Mouse (Mus musculus) WW6 (cell line): Measurements from ENCODE around the gene Serpinb1c.
"Not testable (repeated sequence)": the region's sequence is repeated elsewhere in the genome, so short reads cannot be mapped to it uniquely, and the experiment has no call there.

ENCODE experiments used
- DNase-seq: peaks from one replicate; pipeline ENCODE4 v3.0.0-alpha.2; 2013; ENCODE audit warnings: low read depth, low spot score

The Serpinb1c gene

DNA sequence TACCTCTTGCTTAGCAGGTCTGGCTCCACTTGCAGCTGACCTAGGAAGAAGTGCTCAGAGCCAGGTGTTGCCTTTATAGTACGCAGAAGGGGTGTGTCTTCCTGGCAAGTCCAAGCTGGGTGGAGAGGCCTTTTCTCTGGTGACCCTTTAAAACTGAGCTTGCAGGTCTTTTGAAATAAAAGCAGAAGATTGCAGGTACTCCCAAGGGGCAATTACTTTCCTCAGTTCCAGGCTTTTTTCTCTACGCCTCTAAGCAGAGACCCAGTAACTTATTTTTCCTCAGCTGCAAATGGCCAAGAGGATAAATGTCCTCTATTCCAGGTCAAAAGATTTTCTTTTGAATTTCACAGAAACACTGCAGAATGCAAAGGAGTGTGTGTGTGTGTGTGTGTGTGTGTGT, at the start of gene Serpinb1c:
TSS of gene Serpinb1c (minus strand) at position 101 of the 400 bp plus-strand sequence.
- no peak for DNase-seq

DNA sequence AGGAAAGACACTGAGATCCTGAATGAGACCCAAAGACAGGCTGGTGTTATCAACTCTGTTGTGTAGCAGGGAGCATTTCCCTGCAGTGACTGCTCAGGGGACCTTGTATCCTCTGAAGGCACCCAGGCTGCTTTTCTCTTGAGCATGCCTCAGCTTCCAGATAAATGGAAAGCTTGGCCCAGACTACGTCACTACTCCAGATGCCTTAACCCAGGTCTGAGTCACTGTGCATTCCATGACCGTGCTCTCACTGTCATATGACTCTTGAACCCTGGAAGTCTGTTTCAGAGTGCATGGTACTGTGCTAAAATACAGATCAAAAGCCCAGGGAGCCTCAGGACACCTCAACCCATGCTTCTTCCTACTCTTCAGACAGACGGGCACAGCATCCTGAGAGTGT, 41.2 kb upstream of the Serpinb1c start:
- DNase-seq, result not testable (repeated sequence)

DNA sequence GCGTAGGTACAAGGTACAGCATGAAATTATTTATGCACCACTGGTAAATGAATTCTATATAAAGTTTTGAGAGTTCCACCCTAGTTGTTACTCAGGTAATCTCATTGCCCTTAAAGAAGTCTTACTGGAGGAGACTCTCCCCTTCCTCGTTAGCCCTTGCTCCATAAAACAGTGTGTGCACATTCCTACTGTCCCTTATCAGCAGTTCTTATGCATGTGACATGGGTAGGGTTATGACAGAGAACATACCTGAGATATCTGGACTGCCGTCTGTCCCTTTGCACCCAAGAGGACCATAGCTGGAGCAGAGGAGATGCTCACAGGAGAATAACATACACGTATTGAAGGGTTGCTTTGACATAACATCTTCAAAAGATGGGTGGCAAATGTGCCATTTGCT, 40.3 kb upstream of the Serpinb1c start:
- DNase-seq, result not testable (repeated sequence)

DNA sequence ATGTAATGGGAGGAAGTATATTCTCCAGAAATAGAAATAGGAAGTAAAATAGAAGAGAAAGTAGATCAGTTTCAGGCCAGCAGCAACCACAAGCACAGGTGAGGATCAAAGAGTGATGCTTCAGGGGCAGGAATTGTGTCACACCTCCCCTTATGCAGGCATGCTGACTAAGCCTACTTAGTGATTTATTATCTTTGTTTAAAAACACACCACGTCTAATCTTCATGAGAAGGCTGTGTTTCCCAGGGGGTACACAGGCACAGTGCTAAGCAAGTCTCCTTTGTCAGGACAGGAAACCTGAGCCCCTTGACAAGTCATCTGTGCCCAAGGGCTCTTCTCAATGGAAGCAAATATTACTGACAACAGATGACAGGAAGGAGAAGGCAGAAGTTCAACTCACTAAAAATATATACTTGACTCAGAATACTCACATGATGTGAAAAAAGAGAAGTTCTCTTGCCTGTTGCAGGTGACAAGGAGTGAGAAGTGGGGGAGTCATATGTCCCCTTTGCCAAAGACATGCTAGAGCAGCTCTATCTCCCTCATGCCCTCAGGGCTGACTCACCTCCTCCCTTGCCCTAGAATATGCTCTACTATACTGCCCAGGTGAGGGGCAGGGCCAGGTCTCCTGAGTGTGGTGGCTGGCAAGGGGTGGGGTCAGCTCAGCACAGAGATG, 36.8 kb upstream of the Serpinb1c start:
- DNase-seq, result no peak

DNA sequence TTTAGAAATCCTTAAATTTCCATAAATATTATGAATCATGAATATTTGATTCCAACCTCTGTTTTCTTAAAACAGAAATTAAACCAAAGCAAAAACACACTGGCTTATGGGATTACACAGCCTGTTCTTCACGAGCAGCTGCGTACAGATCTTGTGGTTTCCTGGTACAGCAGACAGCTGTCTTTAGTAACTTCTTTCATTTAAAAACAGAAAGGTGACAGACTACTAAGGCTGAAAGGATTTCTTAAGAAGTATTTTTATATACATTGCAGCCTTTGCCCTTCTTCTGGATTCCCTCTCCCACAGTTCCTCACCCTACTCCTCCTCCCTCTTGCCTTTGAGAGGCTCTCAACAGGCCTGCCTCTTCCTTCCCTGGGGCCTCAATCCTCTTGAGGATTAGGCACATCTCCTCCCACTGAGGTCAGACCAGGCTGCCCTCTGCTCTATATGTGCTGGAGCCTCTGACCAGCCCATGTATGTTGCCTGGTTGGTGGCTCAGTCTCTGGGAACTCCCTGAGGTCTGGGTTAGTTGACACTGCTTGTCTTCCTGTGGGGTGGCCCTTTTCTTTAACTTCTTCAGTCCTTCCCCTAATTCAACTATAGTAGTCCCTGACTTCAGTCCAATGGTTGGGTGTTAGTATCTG, 31.2 kb upstream of the Serpinb1c start:
- no peak for DNase-seq

DNA sequence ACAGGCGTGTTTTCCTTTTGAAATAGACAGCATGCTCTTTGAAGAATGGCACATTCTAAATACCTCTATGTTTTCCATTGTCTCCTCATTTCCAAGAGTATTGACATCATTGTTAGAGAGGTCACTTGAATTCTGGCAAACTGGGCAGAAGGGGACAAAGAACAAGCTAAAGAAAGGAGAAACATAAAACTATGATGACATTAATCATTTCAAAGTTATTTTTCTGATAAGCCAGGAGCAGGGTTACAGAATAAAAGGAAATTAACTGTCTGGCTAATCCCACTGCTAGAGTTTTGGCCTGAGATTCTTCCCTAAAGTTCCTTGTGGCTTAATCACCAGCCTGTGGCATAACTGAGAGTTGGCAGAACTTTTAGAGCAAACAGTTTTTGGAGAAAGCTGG, 29.2 kb upstream of the Serpinb1c start:
- DNase-seq, result no peak

DNA sequence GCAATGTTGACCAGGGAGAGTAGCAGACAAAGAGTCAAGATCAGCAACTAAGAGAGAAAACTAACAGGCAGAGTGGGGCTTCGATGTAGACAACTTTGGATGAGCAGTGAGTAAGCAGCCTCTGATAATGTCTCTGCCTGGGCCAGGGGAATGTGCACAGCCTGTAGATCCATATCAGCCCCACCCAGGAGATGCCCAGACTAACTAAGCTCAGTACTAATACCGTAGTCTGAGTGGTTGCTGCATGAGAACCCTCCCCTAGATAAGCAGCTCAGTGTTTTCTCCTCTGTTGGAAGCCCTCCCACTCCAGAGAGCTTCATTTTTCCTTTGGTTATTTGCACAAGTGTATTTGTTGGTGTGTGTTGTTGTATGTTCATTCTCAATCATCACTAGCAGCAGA, 28.6 kb upstream of the Serpinb1c start:
- no peak for DNase-seq

DNA sequence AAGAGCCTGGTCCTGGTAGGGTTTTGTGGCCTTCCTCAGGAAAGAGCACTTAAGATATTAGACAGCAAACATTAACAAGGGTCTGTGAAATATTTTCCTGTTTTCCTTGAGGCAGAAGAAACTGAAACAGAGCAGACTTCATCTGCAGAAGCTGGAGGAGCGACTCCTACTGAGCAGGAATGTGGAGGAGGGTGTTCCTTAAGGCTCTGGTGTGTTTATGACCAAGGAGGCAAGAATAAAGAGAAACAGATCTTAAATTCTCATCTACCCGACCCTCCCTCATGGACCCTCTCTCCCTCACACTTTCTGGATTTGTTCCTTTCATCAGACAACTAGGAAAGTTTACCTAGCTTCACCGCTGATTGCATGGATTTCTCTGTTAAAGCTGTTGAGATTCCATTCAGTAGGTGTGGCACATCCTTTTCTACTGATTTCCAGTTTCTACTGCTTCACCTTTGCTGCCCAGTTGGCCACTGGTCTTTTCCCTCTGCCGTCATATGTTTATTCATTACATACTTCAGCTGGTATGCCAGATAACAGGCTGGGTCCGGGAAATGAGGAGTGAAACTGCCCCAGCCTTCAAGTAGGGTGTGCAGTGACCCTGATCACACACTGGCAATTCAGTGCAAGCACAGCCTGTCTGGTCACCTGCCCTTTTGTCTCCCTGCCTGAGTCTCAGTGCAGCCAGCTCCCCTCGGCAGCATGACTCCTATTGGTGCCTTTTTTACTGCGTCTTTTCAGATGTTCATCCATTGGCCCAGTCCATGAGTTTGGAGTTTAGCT, 26.8 kb upstream of the Serpinb1c start:
- no peak for DNase-seq

DNA sequence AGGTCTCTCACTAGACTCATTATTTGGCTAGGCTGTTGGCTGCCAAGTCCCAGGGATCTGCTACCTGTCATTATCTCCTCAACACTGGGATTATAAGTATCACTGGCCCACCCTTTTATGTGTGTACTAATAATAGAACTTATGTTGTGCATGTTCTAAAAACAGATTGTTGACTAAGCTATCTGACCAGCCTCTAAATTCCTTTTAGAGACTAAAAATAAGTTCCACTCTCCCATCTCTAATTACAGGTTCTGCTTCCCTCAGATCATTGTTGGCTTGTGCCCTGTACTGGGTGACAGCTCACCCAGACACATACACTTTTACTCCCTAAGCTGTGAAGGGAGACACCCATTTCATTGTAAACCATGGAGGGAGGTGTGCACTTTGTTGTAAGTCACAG, 24.6 kb upstream of the Serpinb1c start:
- DNase-seq, result no peak

DNA sequence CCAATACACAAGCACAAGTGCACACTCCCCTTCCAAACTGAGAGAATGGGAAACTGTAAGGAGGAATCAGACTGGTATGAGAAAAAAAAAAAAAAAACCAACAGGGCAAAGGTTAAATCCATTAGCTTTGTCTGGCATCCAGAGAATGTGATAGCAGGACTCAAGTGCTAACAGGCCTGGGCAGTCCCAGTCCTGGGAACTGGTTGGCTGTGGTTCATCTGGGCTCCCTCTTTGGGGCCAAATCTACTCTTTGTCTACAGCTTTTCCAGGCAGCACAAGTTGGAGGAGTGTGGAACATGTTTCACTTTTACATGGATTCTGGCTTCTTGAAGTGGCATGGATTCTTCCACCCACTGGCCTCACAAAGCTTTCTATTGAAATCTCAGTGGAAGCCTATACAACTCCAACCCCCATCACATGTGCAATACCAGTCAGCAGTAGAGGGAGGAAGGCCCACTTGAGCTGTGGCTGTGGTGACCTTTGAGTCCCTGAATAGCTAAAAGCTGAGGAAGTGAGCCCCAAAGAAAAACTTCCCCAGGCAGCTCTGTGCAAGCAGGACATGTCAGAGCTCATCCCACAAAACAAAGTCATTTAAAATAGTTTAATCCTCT, 14.9 kb upstream of the Serpinb1c start:
- DNase-seq, result no peak

DNA sequence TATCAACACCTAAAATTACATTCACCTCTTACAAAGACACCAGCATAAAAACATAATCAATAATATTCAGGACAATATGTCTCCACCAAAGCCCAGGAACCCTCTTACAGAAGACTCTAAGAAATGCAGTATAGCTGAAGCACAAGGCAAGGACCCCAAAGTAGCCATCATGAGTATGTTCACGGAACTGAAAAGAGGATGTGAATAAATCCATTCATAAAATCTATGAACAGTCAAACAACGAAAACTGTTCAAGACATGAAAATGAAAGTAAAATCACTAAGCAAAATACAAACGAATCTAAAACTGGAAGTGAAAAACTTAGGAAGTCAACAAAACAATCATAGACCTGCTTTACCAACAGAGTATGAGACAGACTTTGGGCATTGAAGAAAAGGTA, 10.2 kb upstream of the Serpinb1c start:
- no peak for DNase-seq

DNA sequence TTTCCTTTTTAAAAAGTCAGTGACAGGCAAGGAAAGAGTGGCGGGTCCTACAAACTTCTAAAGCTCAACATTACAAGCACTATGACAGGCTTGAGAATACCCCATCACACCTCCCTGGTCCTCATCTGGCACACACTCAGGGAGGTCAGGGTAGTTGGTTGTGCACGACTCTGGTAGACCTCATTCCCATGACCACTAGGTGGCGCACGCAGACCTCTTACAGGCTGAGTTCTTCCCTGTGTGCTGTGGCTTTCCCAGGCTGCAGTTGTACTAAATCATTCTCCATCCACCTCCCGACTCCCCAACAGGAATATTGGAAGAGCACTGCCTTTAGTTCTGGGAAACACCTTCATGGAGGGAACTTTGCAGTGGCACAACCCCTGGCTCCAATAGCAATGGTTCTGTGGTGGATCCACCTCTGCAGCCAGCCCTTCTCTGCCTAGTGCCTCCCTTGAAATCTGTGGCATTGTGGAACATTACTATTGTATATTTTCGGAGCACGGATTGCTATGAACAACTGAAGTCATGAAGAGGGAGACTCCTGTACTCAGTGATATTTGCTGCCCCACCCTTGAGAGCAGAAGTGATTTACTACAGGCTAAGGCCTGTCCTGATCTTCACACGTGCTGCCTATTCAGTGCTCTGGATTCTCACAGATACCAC, 5.3 kb upstream of the Serpinb1c start:
- DNase-seq, result peak; percentile 58

DNA sequence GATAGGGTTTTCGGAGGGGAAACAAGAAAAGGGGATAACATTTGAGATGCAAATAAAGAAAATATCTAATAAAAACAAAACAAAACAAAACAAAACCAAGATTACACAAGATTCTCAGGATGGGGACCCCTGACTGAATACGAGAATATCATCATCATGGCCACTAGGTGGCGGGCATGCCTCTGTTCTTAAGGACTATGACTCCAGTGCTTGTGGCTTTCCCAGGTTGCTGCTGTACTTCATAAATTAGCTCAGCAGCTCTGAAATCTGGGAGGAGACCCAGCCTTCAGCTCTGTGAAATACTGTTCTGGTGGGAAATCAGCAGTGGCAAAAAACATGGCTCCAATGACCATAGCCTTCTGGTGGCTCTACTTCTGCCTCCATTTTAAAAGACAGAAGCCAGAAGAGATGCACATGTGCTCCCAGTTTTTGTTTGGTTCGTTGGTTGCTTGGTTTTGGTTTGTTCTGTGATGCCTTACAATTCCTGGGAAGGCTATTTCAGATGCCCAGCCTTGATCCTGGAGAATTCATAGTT, 4.5 kb upstream of the Serpinb1c start:
- peak; percentile 24 for DNase-seq

DNA sequence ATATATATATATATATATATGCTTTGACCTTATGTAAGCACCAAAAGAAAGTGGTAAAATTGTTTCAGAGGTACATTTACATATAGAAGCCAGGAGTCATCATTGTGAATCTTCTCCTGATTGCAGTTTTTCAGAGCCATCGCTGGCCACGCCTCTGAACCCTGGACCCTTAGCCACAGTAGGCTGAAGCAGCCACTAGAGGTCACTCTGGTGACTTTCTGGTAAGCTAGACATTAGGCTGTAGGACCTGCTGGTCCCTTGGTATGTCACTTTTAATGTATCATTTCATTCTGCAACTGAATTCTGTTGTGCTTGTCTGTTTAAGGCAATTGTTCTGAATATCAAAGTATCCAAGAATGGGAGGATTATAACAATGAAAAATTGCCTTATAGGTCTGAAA, 2.6 kb upstream of the Serpinb1c start:
- DNase-seq, result peak; percentile 5

DNA sequence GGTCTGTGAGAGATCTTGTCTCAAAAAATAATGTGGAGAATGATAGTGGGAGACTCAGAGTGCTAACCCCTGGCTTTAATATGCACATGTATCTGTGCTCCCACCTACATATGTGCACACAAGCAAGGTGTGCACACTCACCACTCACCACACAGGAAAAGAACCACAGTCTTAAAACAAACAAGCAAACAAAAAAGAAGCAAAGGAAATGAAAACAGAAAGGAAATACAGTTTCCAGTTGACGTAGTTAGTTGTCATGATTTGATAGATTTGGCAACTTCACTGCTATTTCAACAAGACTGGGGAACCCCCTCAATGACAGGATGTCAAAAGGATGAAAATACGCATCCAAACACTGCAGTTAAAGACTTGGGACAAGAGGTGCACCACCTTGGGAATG, 1.1 kb upstream of the Serpinb1c start:
- DNase-seq, result not testable (repeated sequence)

DNA sequence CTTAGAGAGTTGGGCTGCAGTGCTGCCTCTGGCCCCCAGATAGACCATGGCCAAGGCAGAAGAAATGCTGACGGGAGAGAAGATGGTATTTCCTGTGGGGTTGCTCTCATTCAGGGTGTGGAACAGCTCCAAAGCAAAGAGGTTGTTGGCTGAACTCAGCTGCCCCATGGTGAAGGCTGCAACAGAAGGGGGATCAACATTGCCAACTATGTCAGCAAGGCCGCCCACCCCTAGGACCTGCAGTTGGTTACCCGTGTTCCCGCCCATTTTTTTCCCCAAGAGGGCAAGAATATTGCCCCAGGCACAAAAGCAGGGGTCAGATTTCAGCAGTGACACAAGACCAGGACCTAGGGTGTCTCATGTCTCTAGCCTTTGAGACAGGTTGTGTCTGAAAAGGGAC, 1.1 kb downstream of the Serpinb1c start:
- DNase-seq, result no peak

DNA sequence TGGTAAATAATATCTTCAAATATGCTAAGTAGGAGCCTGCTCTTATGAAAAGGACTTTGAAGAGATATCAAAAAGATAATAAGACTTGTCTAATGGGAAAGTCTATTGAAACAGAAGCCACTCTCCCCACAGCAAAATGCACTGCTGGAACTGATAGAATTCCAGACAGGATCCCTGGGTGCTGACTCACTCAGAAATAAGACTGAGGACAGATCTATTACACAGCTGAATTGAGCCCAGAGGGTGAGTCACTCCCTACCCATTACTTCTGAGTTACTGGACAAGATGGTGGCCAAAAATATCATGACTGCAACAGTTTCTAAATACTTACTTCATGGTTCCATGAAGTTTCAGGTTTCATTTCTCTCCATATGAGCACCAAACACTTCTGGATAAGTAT, 13.3 kb downstream of the Serpinb1c start:
- no peak for DNase-seq

DNA sequence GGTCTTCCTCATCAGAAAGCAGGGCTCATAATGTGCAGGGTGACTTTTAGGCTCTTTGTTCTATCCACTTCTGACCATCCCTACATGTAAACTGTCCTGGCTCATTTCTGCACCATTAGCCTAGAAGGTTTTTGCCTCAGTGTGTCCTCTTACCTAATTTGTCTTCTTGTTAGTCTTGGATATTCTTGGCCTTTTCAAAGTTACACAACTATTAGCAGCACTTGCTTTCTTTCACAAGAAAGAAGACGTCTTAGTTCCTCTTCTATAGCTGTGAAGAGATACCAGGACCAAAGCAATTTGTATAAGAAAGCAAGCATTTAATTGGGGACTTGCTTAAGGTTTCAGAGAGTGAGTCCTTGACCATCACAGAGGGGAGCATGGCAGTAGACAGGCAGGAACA, 24.1 kb downstream of the Serpinb1c start:
- no peak for DNase-seq

DNA sequence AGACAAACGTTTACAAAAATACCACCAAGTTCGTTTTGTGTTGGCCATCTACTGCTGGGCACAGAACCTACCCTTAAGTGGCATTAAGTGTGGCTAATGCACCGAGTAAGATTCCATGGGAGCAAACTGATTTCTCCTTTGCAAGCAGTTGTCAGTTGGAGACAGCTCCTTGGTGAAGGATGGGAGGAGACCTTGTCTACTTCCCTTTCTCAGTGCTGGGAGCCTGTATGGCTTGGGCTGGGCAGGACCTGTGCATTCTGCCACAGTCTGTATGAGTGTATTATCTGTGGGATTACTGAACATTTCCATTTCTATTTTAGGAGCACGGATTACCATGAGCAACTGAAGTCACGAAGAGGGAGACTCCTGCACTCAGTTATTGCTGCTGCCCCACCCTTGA, 29.2 kb downstream of the Serpinb1c start:
- no peak for DNase-seq

DNA sequence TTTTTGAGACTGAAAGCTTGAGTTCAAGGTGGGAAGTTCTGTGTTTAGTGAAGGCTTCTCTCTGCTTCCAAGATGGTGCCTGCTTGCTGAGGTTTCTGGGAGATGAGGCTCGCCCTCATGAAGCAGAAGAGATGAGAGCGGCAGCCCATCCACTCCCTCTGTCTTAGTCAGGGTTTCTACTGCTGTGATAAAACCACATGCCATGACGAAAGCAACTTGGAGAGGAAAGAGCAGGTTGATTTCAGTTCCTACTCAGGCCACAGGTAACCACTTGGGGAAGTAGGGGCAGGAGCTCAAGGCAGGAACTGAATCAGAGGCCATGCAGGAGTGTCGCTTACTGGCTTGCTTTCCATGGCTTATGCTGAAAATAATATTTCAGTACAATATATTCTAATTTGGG, 29.8 kb downstream of the Serpinb1c start:
- not testable (repeated sequence) for DNase-seq

DNA sequence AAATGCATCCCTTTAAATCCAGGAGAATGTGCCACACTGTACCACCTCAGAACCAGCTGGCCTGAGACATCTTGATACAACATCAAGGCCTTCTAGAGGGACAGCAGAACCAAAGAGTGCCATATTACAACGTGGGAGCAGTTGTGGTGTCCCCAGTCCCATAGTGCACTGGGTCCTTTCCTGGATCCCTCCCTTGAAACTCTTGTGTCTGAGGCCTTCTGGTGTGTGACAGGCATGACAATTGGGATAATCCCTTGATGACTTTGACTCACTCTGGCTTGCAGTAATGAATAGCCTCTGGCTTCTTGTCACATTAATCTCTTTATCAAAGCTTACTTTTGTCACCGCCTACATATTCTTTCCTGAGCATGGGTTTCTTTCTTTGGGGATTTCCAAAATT, 31.0 kb downstream of the Serpinb1c start:
- no peak for DNase-seq

DNA sequence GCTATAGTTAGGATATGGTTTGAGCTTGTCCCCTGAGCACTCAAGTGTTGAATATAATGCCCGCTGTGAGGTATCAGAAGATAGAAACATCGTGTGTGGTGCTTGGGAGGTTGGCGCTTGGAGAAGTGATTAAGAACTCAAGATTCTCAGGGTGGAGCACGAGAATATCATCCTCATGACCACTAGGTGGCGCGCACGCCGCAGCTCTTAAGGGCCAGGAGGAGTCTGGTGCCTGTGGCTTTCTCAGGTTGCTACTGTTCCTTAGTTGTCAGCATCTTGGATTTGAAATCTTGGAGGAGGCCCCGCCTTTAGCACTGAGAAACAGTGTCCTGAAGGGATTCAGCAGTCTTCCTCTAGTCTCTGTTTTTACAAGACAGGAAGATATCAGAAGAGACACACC, 31.5 kb downstream of the Serpinb1c start:
- peak; percentile 40 for DNase-seq
